Mouse (Mus musculus): ENCODE measurements around the gene Kcnq1.

Kcnq1 gene

DNA sequence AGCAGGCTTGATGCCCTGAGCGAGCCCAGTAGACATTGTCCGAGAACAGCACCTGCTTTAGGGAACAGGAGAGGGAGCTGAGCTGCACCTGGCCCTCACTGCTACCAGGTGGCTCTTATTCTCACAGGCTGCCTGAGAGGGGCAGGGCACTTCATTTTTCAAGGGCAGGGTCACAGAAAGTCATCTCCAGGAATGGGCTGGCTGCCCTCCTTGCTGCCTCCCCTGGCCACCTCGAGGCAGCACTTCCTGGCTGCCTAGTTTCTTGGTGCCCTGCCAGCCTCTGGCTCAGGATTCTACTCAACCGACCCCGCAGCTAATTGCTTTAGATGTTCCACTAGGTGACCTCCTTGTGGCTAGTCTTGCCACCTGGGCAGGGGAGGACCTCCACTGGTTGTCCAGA is 2.0 kb downstream of the Kcnq1 start:
- Histone ChIP-seq H3K36me3 (ENCODE audit: control insufficient read depth, insufficient read depth, low read length, poor library complexity, severe bottlenecking) (no peaks in the 10 kb centered on the region), H3K27me3 (ENCODE audit: control insufficient read depth, insufficient read depth, low read length, poor library complexity, severe bottlenecking) (peaks cover 1% of the 10 kb centered on the region; the same call in 1 of the 2 replicates)
- no peak for DNase-seq (ENCODE audit: low read depth, low spot score)

- H3K27me3 ChIP-seq (ENCODE audit: control insufficient read depth, insufficient read depth, low read length, poor library complexity, severe bottlenecking): peaks cover 1% of the 10 kb centered on the region; the same call in 1 of the 2 replicates
- H3K36me3 ChIP-seq (ENCODE audit: control insufficient read depth, insufficient read depth, low read length, poor library complexity, severe bottlenecking): no peaks in the 10 kb centered on the region
- no peak for DNase-seq (ENCODE audit: low read depth, low spot score)
Observed at GRCm38 (mm10) chr7:143108996-143109660, 3.0 kb downstream of the Kcnq1 start.

GRCm38 (mm10) chr7:143109696-143110095 is 3.5 kb downstream of the Kcnq1 start:
- no peak for DNase-seq (ENCODE audit: low read depth, low spot score)
- Histone ChIP-seq H3K27me3 (ENCODE audit: control insufficient read depth, insufficient read depth, low read length, poor library complexity, severe bottlenecking) (peaks cover 1% of the 10 kb centered on the region; the same call in 1 of the 2 replicates), H3K36me3 (ENCODE audit: control insufficient read depth, insufficient read depth, low read length, poor library complexity, severe bottlenecking) (no peaks in the 10 kb centered on the region)

- no peak for DNase-seq (ENCODE audit: low read depth, low spot score)
- Histone ChIP-seq H3K27me3 (ENCODE audit: control insufficient read depth, insufficient read depth, low read length, poor library complexity, severe bottlenecking) (peaks cover 1% of the 10 kb centered on the region; the same call in 1 of the 2 replicates), H3K36me3 (ENCODE audit: control insufficient read depth, insufficient read depth, low read length, poor library complexity, severe bottlenecking) (no peaks in the 10 kb centered on the region)
Observed at GRCm38 (mm10) chr7:143110803-143111202, 4.6 kb downstream of the Kcnq1 start.

- no peak for DNase-seq (ENCODE audit: low read depth, low spot score)
- Histone ChIP-seq H3K36me3 (ENCODE audit: control insufficient read depth, insufficient read depth, low read length, poor library complexity, severe bottlenecking) (no peaks in the 10 kb centered on the region), H3K27me3 (ENCODE audit: control insufficient read depth, insufficient read depth, low read length, poor library complexity, severe bottlenecking) (peaks cover 1% of the 10 kb centered on the region; the same call in 1 of the 2 replicates)
Observed at GRCm38 (mm10) chr7:143111719-143112118, 5.6 kb downstream of the Kcnq1 start.

- no peak for DNase-seq (ENCODE audit: low read depth, low spot score)
- Histone ChIP-seq H3K27me3 (ENCODE audit: control insufficient read depth, insufficient read depth, low read length, poor library complexity, severe bottlenecking) (peaks cover 1% of the 10 kb centered on the region; the same call in 1 of the 2 replicates), H3K36me3 (ENCODE audit: control insufficient read depth, insufficient read depth, low read length, poor library complexity, severe bottlenecking) (no peaks in the 10 kb centered on the region)
Observed at GRCm38 (mm10) chr7:143112395-143112794, 6.2 kb downstream of the Kcnq1 start.

DNA sequence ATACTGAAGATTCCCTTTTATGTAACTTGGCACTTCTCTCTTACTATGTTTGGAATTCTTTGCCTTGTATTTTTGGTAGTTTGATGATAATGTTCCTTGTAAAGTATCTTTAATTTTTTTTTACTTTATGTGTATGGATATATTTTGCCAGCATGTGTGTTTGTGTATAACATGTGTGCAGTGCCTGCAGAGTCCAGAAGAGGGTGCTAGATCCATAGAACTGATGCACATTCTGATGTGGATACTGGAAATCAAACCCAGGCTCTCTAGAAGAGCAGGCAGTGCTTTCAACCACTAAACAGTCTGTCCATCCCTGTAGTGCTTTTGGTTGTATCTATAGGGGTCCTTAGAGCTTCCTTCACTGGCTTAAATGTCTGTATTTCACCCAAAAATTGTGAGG is 8.6 kb downstream of the Kcnq1 start:
- DNase-seq (ENCODE audit: low read depth, low spot score): no peak
- Histone ChIP-seq H3K36me3 (ENCODE audit: control insufficient read depth, insufficient read depth, low read length, poor library complexity, severe bottlenecking) (no peaks in the 10 kb centered on the region), H3K27me3 (ENCODE audit: control insufficient read depth, insufficient read depth, low read length, poor library complexity, severe bottlenecking) (no peaks in the 10 kb centered on the region)

- no peaks in the 10 kb centered on the region for H3K36me3 ChIP-seq (ENCODE audit: control insufficient read depth, insufficient read depth, low read length, poor library complexity, severe bottlenecking)
- H3K27me3 ChIP-seq (ENCODE audit: control insufficient read depth, insufficient read depth, low read length, poor library complexity, severe bottlenecking): no peaks in the 10 kb centered on the region
- no peak for DNase-seq (ENCODE audit: low read depth, low spot score)
Observed at GRCm38 (mm10) chr7:143116521-143116920, 10.4 kb downstream of the Kcnq1 start.

GRCm38 (mm10) chr7:143119407-143119806 is 13.2 kb downstream of the Kcnq1 start:
- no peak for DNase-seq (ENCODE audit: low read depth, low spot score)
- Histone ChIP-seq H3K36me3 (ENCODE audit: control insufficient read depth, insufficient read depth, low read length, poor library complexity, severe bottlenecking) (no peaks in the 10 kb centered on the region), H3K27me3 (ENCODE audit: control insufficient read depth, insufficient read depth, low read length, poor library complexity, severe bottlenecking) (no peaks in the 10 kb centered on the region)

DNA sequence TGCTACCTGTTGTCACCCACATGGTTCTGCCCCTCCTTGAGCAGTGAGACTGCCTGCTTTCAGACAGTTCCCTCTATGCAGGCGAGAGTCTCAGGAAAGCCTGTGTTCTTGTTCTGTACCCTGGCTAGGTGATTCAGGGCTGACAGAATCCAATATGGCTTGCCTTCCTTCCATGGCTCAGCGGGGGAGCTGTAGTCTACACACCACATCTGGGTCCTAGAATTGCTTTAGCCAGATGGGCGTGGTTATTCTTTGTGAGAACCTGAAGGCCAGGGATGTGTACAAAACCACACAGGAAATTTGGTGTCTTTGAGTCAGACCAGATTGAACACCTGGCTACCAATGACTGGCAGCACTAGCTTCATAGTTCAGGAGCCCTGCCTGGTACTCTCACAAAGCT is 13.7 kb downstream of the Kcnq1 start:
- Histone ChIP-seq H3K36me3 (ENCODE audit: control insufficient read depth, insufficient read depth, low read length, poor library complexity, severe bottlenecking) (no peaks in the 10 kb centered on the region), H3K27me3 (ENCODE audit: control insufficient read depth, insufficient read depth, low read length, poor library complexity, severe bottlenecking) (no peaks in the 10 kb centered on the region)
- no peak for DNase-seq (ENCODE audit: low read depth, low spot score)

DNA sequence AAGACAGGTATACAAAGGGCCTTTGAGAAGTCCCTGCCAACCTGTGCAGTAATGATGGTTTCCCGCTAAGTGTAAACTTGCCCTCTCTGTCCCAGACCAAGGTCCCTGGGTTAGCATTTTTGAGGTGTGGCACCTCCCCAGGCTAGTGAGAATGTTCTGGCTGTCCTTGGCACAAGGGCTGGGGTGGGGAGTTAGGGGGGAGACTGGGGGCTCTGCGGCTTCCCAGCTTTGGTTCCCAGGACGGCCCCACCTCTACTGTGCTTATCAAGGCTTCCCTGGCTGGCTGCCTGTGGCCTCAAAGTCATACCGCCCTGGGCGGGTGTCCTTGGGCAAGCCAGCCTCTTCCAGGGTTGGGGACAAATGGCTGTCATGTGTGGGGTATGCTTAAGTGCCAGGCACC is 16.0 kb downstream of the Kcnq1 start:
- Histone ChIP-seq H3K27me3 (ENCODE audit: control insufficient read depth, insufficient read depth, low read length, poor library complexity, severe bottlenecking) (no peaks in the 10 kb centered on the region), H3K36me3 (ENCODE audit: control insufficient read depth, insufficient read depth, low read length, poor library complexity, severe bottlenecking) (no peaks in the 10 kb centered on the region)
- DNase-seq (ENCODE audit: low read depth, low spot score): no peak

DNA sequence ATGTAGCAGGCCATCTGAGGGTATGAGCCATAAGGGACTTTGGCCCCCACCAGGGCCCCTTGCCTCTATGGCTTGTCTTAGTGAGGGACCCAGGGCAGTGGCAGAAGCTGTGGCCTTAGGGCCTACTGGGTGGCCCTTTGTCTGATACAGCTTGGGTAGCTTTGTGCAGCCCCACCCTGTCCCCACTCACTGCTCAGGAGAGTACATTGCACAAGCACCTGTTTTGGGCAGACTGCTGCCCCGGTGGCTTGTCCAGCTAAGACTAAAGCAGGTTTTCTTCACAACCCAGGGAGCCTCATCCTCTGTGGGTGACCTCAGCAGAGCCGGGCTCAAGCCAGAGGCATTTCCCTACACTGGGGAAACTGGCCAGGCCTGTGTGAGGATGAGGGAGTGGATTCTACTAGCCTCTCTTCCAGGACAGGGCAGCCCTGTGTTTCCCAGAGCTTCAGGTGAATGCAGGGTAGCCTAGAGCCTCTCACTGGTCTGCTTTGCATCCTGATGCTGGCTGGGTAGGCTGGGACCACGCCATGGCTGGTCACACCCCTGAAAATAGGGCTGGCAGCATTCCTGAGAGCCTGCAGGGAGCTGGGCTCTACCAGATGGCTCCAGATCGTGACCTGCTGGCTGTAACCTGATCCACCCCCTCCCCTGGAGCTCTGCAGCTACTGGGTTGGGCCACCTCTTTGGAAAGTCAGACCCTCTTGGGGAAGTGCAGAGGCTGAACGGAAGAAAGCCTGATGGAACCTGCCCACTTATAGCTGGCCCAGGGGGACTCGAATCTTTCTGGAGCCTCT is 17.9 kb downstream of the Kcnq1 start:
- Histone ChIP-seq H3K27me3 (ENCODE audit: control insufficient read depth, insufficient read depth, low read length, poor library complexity, severe bottlenecking) (no peaks in the 10 kb centered on the region), H3K36me3 (ENCODE audit: control insufficient read depth, insufficient read depth, low read length, poor library complexity, severe bottlenecking) (no peaks in the 10 kb centered on the region)
- no peak for DNase-seq (ENCODE audit: low read depth, low spot score)

DNA sequence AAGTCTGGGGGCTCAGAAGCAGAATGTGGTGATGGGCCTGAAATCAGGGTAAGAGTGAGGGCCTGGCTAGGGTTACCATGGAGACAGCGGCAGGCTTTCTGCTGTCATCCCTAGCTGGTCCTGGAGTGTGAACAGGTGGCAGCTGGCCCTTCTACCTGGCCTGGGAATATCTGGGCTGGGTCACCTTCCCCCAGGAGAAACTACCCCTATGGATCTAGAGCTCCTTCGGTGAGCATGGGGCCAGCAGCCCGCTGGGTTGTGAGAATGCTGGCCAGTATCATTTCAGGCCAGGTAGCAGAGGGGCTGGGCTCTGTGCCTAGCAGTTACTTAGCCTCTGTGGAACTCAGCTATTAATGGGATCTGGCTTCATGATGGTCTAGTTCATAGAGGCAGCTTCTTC is 18.7 kb downstream of the Kcnq1 start:
- no peak for DNase-seq (ENCODE audit: low read depth, low spot score)
- Histone ChIP-seq H3K27me3 (ENCODE audit: control insufficient read depth, insufficient read depth, low read length, poor library complexity, severe bottlenecking) (no peaks in the 10 kb centered on the region), H3K36me3 (ENCODE audit: control insufficient read depth, insufficient read depth, low read length, poor library complexity, severe bottlenecking) (no peaks in the 10 kb centered on the region)

GRCm38 (mm10) chr7:143132815-143133214 is 26.7 kb downstream of the Kcnq1 start:
- no peak for DNase-seq (ENCODE audit: low read depth, low spot score)
- H3K27me3 ChIP-seq (ENCODE audit: control insufficient read depth, insufficient read depth, low read length, poor library complexity, severe bottlenecking): no peaks in the 10 kb centered on the region
- no peaks in the 10 kb centered on the region for H3K36me3 ChIP-seq (ENCODE audit: control insufficient read depth, insufficient read depth, low read length, poor library complexity, severe bottlenecking)

DNA sequence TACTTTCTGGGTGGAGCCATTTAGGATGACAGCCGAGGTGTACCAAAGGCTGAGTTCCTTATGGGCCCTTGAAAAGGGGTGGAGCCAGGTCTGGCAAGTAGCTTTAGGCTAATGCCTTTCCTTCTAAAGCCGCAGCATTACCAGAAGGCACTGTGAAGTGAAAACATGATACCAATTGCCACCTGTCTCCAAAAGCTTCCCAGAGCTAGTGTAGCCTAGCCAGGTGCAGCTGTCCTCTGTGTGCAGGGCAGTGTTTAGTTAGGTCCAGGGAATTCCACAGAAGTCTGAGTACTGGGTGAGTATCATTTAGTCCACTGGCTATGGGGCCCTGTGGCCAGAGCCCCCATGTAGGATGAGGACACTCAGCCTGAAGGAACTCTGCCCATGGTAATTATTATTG is 30.0 kb downstream of the Kcnq1 start:
- no peaks in the 10 kb centered on the region for H3K36me3 ChIP-seq (ENCODE audit: control insufficient read depth, insufficient read depth, low read length, poor library complexity, severe bottlenecking)
- no peak for DNase-seq (ENCODE audit: low read depth, low spot score)
- H3K27me3 ChIP-seq (ENCODE audit: control insufficient read depth, insufficient read depth, low read length, poor library complexity, severe bottlenecking): no peaks in the 10 kb centered on the region
